Mouse (Mus musculus): ENCODE data around the gene BC030867. TPM values are rescaled to one million over a fixed set of nuclear protein-coding genes. Genes with fewer than 3 reads are reported as not detected.

The BC030867 gene
- polyA plus RNA-seq, 1 experiment, result 12.0 TPM

- Histone ChIP-seq H3ac (ENCODE audit: control insufficient read depth, insufficient read length, low read depth) (peak within 1 kb of the TSS; percentile 98), H3K27me3 (ENCODE audit: control insufficient read depth, insufficient read depth, insufficient read length) (no peaks in the 10 kb centered on the region), H3K4me3 (ENCODE audit: insufficient read depth, poor library complexity, severe bottlenecking) (peak within 1 kb of the TSS; percentile 89), H3K79me3 (ENCODE audit: low read depth) (peaks cover 24% of the 10 kb centered on the region), H3K79me2 (ENCODE audit: control insufficient read depth, insufficient read depth) (peaks cover 27% of the 10 kb centered on the region), H3K36me3 (ENCODE audit: control insufficient read depth, insufficient read depth) (peaks cover 21% of the 10 kb centered on the region)
- TF ChIP-seq USF1 (IDR thresholded peaks at IDR 0.05; ENCODE audit: low read depth) (no peak), MAX (IDR thresholded peaks at IDR 0.05) (peak; percentile 92)
Observed at GRCm38 (mm10) chr11:102296491-102297472, 48.1 kb downstream of the BC030867 start, which contains the start of gene Atxn7l3. Gene Atxn7l3 (minus strand): TSS chr11:102296631.

GRCm38 (mm10) chr11:102297577-102298556 lies 49.2 kb downstream of the BC030867 start:
- Histone ChIP-seq H3K79me2 (ENCODE audit: control insufficient read depth, insufficient read depth) (peaks cover 27% of the 10 kb centered on the region), H3K36me3 (ENCODE audit: control insufficient read depth, insufficient read depth) (peaks cover 16% of the 10 kb centered on the region)
- TF ChIP-seq MAX (IDR thresholded peaks at IDR 0.05) (no peak), FOSL1 (IDR thresholded peaks at IDR 0.05; ENCODE audit: insufficient read depth, low read length, poor library complexity, severe bottlenecking) (no peak), MYOD1 (IDR thresholded peaks at IDR 0.05; ENCODE audit: control insufficient read depth, insufficient read length, low read depth) (no peak), CTCF (IDR thresholded peaks at IDR 0.05; ENCODE audit: control insufficient read depth, insufficient read depth, insufficient read length) (no peak), USF1 (IDR thresholded peaks at IDR 0.05; ENCODE audit: low read depth) (no peak), CEBPB (IDR thresholded peaks at IDR 0.05; ENCODE audit: low read depth) (no peak), MYOG (IDR thresholded peaks at IDR 0.05; ENCODE audit: control insufficient read depth, extremely low read depth, insufficient read length) (no peak)

GRCm38 (mm10) chr11:102299839-102300238 lies 51.2 kb downstream of the BC030867 start:
- TF ChIP-seq MYOG (IDR thresholded peaks at IDR 0.05; ENCODE audit: control insufficient read depth, extremely low read depth, insufficient read length) (no peak), CTCF (IDR thresholded peaks at IDR 0.05; ENCODE audit: control insufficient read depth, insufficient read depth, insufficient read length) (no peak), USF1 (IDR thresholded peaks at IDR 0.05; ENCODE audit: low read depth) (no peak), MYOD1 (IDR thresholded peaks at IDR 0.05; ENCODE audit: control insufficient read depth, insufficient read length, low read depth) (no peak), FOSL1 (IDR thresholded peaks at IDR 0.05; ENCODE audit: insufficient read depth, low read length, poor library complexity, severe bottlenecking) (no peak), CEBPB (IDR thresholded peaks at IDR 0.05; ENCODE audit: low read depth) (no peak), MAX (IDR thresholded peaks at IDR 0.05) (peak; percentile 50)
- H3K4me3 ChIP-seq (ENCODE audit: insufficient read depth, poor library complexity, severe bottlenecking), result no peak overlapping the region
- peaks cover 13% of the 10 kb centered on the region for H3K79me2 ChIP-seq (ENCODE audit: control insufficient read depth, insufficient read depth)
- H3K27me3 ChIP-seq (ENCODE audit: control insufficient read depth, insufficient read depth, insufficient read length), result no peaks in the 10 kb centered on the region
- peaks cover 1% of the 10 kb centered on the region for H3K36me3 ChIP-seq (ENCODE audit: control insufficient read depth, insufficient read depth)
- H3ac ChIP-seq (ENCODE audit: control insufficient read depth, insufficient read length, low read depth), result no peak overlapping the region
- H3K79me3 ChIP-seq (ENCODE audit: low read depth), result peaks cover 9% of the 10 kb centered on the region

More at GRCm38 (mm10) chr11:102297577-102298556, 49.2 kb downstream of the BC030867 start:
- H3K79me3 ChIP-seq (ENCODE audit: low read depth), result peaks cover 24% of the 10 kb centered on the region
- H3K4me3 ChIP-seq (ENCODE audit: insufficient read depth, poor library complexity, severe bottlenecking), result peak overlapping the region; percentile 40
- H3ac ChIP-seq (ENCODE audit: control insufficient read depth, insufficient read length, low read depth), result peak overlapping the region; percentile 67
- H3K27me3 ChIP-seq (ENCODE audit: control insufficient read depth, insufficient read depth, insufficient read length), result no peaks in the 10 kb centered on the region

GRCm38 (mm10) chr11:102304141-102304540 lies 55.5 kb downstream of the BC030867 start:
- H3K4me3 ChIP-seq (ENCODE audit: insufficient read depth, poor library complexity, severe bottlenecking), result no peak overlapping the region
- H3K27me3 ChIP-seq (ENCODE audit: control insufficient read depth, insufficient read depth, insufficient read length), result no peaks in the 10 kb centered on the region
- TF ChIP-seq MYOG (IDR thresholded peaks at IDR 0.05; ENCODE audit: control insufficient read depth, extremely low read depth, insufficient read length) (no peak), CEBPB (IDR thresholded peaks at IDR 0.05; ENCODE audit: low read depth) (no peak), FOSL1 (IDR thresholded peaks at IDR 0.05; ENCODE audit: insufficient read depth, low read length, poor library complexity, severe bottlenecking) (no peak), USF1 (IDR thresholded peaks at IDR 0.05; ENCODE audit: low read depth) (no peak), CTCF (IDR thresholded peaks at IDR 0.05; ENCODE audit: control insufficient read depth, insufficient read depth, insufficient read length) (no peak), MYOD1 (IDR thresholded peaks at IDR 0.05; ENCODE audit: control insufficient read depth, insufficient read length, low read depth) (no peak), MAX (IDR thresholded peaks at IDR 0.05) (no peak)
- H3K79me3 ChIP-seq (ENCODE audit: low read depth), result no peaks in the 10 kb centered on the region
- peaks cover 26% of the 10 kb centered on the region for H3K36me3 ChIP-seq (ENCODE audit: control insufficient read depth, insufficient read depth)
- no peaks in the 10 kb centered on the region for H3K79me2 ChIP-seq (ENCODE audit: control insufficient read depth, insufficient read depth)
- no peak overlapping the region for H3ac ChIP-seq (ENCODE audit: control insufficient read depth, insufficient read length, low read depth)

GRCm38 (mm10) chr11:102305359-102305758 lies 56.7 kb downstream of the BC030867 start:
- TF ChIP-seq MAX (IDR thresholded peaks at IDR 0.05) (no peak), USF1 (IDR thresholded peaks at IDR 0.05; ENCODE audit: low read depth) (no peak), FOSL1 (IDR thresholded peaks at IDR 0.05; ENCODE audit: insufficient read depth, low read length, poor library complexity, severe bottlenecking) (no peak), MYOG (IDR thresholded peaks at IDR 0.05; ENCODE audit: control insufficient read depth, extremely low read depth, insufficient read length) (no peak)
- no peak overlapping the region for H3K4me3 ChIP-seq (ENCODE audit: insufficient read depth, poor library complexity, severe bottlenecking)
- no peaks in the 10 kb centered on the region for H3K27me3 ChIP-seq (ENCODE audit: control insufficient read depth, insufficient read depth, insufficient read length)
- H3K36me3 ChIP-seq (ENCODE audit: control insufficient read depth, insufficient read depth), result peaks cover 37% of the 10 kb centered on the region
- no peaks in the 10 kb centered on the region for H3K79me3 ChIP-seq (ENCODE audit: low read depth)
- no peak overlapping the region for H3ac ChIP-seq (ENCODE audit: control insufficient read depth, insufficient read length, low read depth)
- H3K79me2 ChIP-seq (ENCODE audit: control insufficient read depth, insufficient read depth), result no peaks in the 10 kb centered on the region

Measured in C2C12 (cell line).